ENCODE assay signal across 32 mouse cellular contexts in the genomic region with DNA sequence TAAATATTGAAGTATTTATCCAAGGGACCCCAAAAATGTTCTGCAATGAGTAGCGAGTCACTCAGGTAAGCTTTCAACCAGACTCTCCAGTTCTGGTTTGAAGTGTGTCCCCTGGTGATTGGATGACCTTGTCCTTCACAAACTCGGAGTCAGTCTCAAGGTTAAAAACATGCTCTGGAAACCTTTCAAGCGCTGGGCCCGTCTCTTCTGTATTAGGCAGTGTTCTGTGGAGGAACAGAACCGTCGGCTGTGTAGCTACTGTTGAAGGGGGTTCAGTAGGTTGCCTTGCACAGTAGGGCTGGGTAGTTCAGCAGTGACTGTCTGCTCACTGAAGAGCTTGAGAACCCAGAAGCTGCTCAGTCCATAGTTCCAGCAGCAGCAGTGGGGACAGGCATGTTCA. TPM values are rescaled to one million over a fixed set of nuclear protein-coding genes. Genes with fewer than 3 reads are reported as not detected.
"Had no signal": no experiment of that assay in that cellular context is flagged by ENCODE, and none has a peak within 500 bp of the region (broad histone marks: within the 10 kb centered on the region; RNA-seq: fewer than 3 reads in every experiment).

No protein-coding gene starts in this region.

- H3K27ac ChIP-seq: kidney, embryonic 15.5 days; liver, embryonic 13.5 days; macrophage; midbrain, embryonic 12.5 days; midbrain, embryonic 15.5 days; neural tube, embryonic 13.5 days; stomach, postnatal 0 days had no signal

- H3K9me3 ChIP-seq: kidney, embryonic 15.5 days; liver, embryonic 13.5 days; midbrain, embryonic 12.5 days; midbrain, embryonic 15.5 days; neural tube, embryonic 13.5 days had no signal

- H3K4me1 ChIP-seq: midbrain, embryonic 12.5 days had no signal

- H3K36me3 ChIP-seq: kidney, embryonic 15.5 days; liver, embryonic 13.5 days; midbrain, embryonic 12.5 days; midbrain, embryonic 15.5 days; neural tube, embryonic 13.5 days had no signal

- ATAC-seq: intestine, postnatal 0 days; midbrain, embryonic 15.5 days had no signal

- H3K9ac ChIP-seq: kidney, embryonic 15.5 days; liver, embryonic 13.5 days; midbrain, embryonic 12.5 days; midbrain, embryonic 15.5 days; neural tube, embryonic 13.5 days had no signal

- H3K4me2 ChIP-seq: kidney, embryonic 15.5 days; liver, embryonic 13.5 days; midbrain, embryonic 12.5 days; midbrain, embryonic 15.5 days; neural tube, embryonic 13.5 days had no signal

- H3K27me3 ChIP-seq: kidney, embryonic 15.5 days; liver, embryonic 13.5 days; midbrain, embryonic 15.5 days; neural tube, embryonic 13.5 days had no signal

- H3K4me3 ChIP-seq: kidney, embryonic 15.5 days; liver, embryonic 13.5 days; midbrain, embryonic 12.5 days; midbrain, embryonic 15.5 days; myocyte; neural tube, embryonic 13.5 days had no signal

- DNase-seq: kidney, adult 8-10 months; kidney, postnatal 14 days; kidney, postnatal 4 days; layer of hippocampus, adult 9-11 months; liver, embryonic 13.5 days; lung, adult 2 months; lung, postnatal 14 days; right cerebral cortex, adult 18-20 months; right cerebral cortex, postnatal 14 days; right cerebral cortex, postnatal 4 days; thymus, postnatal 25 days had no signal

RNA-seq across cellular contexts. Expression of gene 4930595D18Rik, which starts 29.6 kb away (rescaled TPM):
- total RNA-seq: layer of hippocampus, adult 18-20 months; layer of hippocampus, postnatal 25 days; left cerebral cortex, adult 18-20 months; left cerebral cortex, postnatal 10 days; left cerebral cortex, postnatal 36 days; liver, adult 2 months; megakaryocyte, adult 5-6 weeks; monocyte, adult 5-6 weeks; neutrophil, adult 5-6 weeks had no signal
- polyA plus RNA-seq: intestine, postnatal 0 days; kidney, embryonic 15.5 days; limb, embryonic 11.5 days; liver, adult 2 months; liver, embryonic 13.5 days; liver, embryonic 16.5 days; lung, adult 2 months; lung, embryonic 16.5 days; macrophage; midbrain, embryonic 12.5 days; myocyte; neural tube, embryonic 13.5 days; stomach, embryonic 14.5 days; stomach, postnatal 0 days had no signal
